Mouse (Mus musculus): ENCODE measurements at regions not wholly inside any gene's neighbourhood (a gene's known extent, or its start where the extent isn't known, plus 50 kb on each side); places are given as distances from the start of the nearest gene placed in this dataset.

GRCm38 (mm10) chr5:119258831-119259230 is 411.6 kb upstream of the Tbx3 start:
- TF ChIP-seq GATA1 (IDR thresholded peaks at IDR 0.05; ENCODE audit: low read length) (no peak), TAL1 (IDR thresholded peaks at IDR 0.05; ENCODE audit: low read length) (no peak)
